Mouse (Mus musculus): ENCODE measurements around the gene Clec5a.
"Not testable (repeated sequence)": the region's sequence is repeated elsewhere in the genome, so short reads cannot be mapped to it uniquely, and the experiment has no call there.

Clec5a gene

GRCm38 (mm10) chr6:40585645-40586044 is at the start of gene Clec5a:
TSS of gene Clec5a (minus strand) at chr6:40585821.
- DNase-seq = no peak

- no peak for DNase-seq
Measured at GRCm38 (mm10) chr6:40634640-40635071, 49.0 kb upstream of the Clec5a start.

- DNase-seq = no peak
Measured at GRCm38 (mm10) chr6:40628406-40629000, 42.9 kb upstream of the Clec5a start, which contains the start of gene Mgam. TSS of gene Mgam (plus strand) at chr6:40628831.

- DNase-seq = no peak
Measured at GRCm38 (mm10) chr6:40626111-40626510, 40.5 kb upstream of the Clec5a start.

GRCm38 (mm10) chr6:40617965-40618364 is 32.3 kb upstream of the Clec5a start:
- peak; percentile 76 for DNase-seq

GRCm38 (mm10) chr6:40613260-40613852 is 27.7 kb upstream of the Clec5a start, which contains the start of gene Tas2r138:
TSS of gene Tas2r138 (minus strand) at chr6:40613310.
- no peak for DNase-seq

GRCm38 (mm10) chr6:40610244-40610643 is 24.6 kb upstream of the Clec5a start:
- no peak for DNase-seq

- DNase-seq = no peak
Measured at GRCm38 (mm10) chr6:40607431-40607830, 21.8 kb upstream of the Clec5a start.

GRCm38 (mm10) chr6:40598546-40598945 is 12.9 kb upstream of the Clec5a start:
- not testable (repeated sequence) for DNase-seq

GRCm38 (mm10) chr6:40594804-40595550 is 9.4 kb upstream of the Clec5a start:
- no peak for DNase-seq

- DNase-seq = no peak
Measured at GRCm38 (mm10) chr6:40588346-40588745, 2.7 kb upstream of the Clec5a start.

- DNase-seq = no peak
Measured at GRCm38 (mm10) chr6:40584336-40584735, 1.3 kb downstream of the Clec5a start.

- no peak for DNase-seq
Measured at GRCm38 (mm10) chr6:40576305-40576704, 9.3 kb downstream of the Clec5a start.

- DNase-seq = no peak
Measured at GRCm38 (mm10) chr6:40573618-40574017, 12.0 kb downstream of the Clec5a start.

- DNase-seq = no peak
Measured at GRCm38 (mm10) chr6:40569187-40569586, 16.4 kb downstream of the Clec5a start, which contains the start of gene Olfr460. TSS of gene Olfr460 (plus strand) at chr6:40569487.

- no peak for DNase-seq
Measured at GRCm38 (mm10) chr6:40554950-40555349, 30.7 kb downstream of the Clec5a start, which contains the start of gene Olfr461. TSS of gene Olfr461 (minus strand) at chr6:40555050.

GRCm38 (mm10) chr6:40544690-40545089 is 40.9 kb downstream of the Clec5a start:
- DNase-seq = no peak

All from retina, postnatal 1 day (tissue).